Mouse (Mus musculus) ES-E14 (cell line): ENCODE data around the gene Itih3.

Experiments used
- MAFK ChIP-seq: IDR thresholded peaks from 2 replicates; pipeline ENCODE4 v1.6.1; 2014; ENCODE audit warnings: mild to moderate bottlenecking, low read depth, low read length, inconsistent platforms; ENCODE audit not compliant: insufficient read depth
- ZC3H11A ChIP-seq: IDR thresholded peaks from 2 replicates; pipeline ENCODE4 v1.6.1; 2012; ENCODE audit warnings: low read depth, mild to moderate bottlenecking, inconsistent platforms, low read length, borderline replicate concordance
- ZNF384 ChIP-seq: IDR thresholded peaks from 2 replicates; pipeline ENCODE4 v1.6.1; 2012; ENCODE audit warnings: low read depth, low read length, inconsistent platforms

GRCm38 (mm10) chr14:30923375-30924105, at the start of gene Itih3:
- TF ChIP-seq MAFK = no peak
- no peak for TF ChIP-seq ZC3H11A
- TF ChIP-seq ZNF384 = no peak
